8 mouse cellular contexts compared by ENCODE assay signal in the genomic region with DNA sequence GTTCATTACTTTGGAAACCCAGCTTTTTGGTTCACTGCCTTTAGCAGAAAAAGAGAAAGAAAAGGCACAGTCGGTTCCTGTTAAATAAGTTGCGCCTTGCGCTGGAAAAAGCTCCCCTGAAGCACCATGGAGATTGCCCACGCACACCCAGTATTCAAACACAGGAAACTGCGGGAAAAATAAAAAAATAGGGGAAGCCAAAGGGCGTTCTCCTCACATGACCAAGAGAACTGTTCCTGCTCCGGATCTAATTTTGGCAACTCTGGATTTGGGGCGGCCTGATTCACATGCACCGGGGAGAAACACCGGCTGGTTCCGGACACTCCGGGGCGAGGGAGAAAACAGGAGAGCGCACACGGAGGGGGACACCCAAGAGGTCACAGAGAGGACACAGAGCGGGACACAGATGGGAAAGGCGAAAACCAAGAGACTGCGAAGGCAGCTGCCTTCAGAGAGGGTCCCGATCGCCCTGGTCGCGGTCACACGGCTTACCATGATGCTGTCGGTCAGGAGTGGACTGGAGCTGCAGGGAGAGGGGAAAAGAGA. TPM values are rescaled to one million over a fixed set of nuclear protein-coding genes. Genes with fewer than 3 reads are reported as not detected.
DNase-seq lines count a peak whose midpoint lies in the region; ATAC-seq and TF ChIP-seq lines count a peak whose summit lies in the region.

No protein-coding gene starts in this region.

- H3K4me2 ChIP-seq in embryonic facial prominence, embryonic 11.5 days (ENCODE audit: low read depth, low read length), result peak overlapping the region; percentile 81
- H3K4me2 ChIP-seq in liver, embryonic 12.5 days, result peak overlapping the region; percentile 93

- H3K9me3 ChIP-seq in embryonic facial prominence, embryonic 11.5 days (replicated peaks; ENCODE audit: control insufficient read depth, low read length), result no peaks in the 10 kb centered on the region
- no peaks in the 10 kb centered on the region for H3K9me3 ChIP-seq in liver, embryonic 12.5 days (replicated peaks)

- no peak for TF ChIP-seq CTCF in thymus, adult 2 months (IDR thresholded peaks at IDR 0.05; ENCODE audit: borderline replicate concordance, control insufficient read depth, extremely low read depth, insufficient read depth, low read length, poor library complexity)
- no peak for TF ChIP-seq CTCF in kidney, adult 2 months (conservative IDR thresholded peaks at IDR 0.05; ENCODE audit: insufficient read depth, insufficient read length, low read depth, low read length)

- under 1% methylated on average over 24 of the region's 24 CpGs for WGBS in thymus, adult 2 months
- 2% methylated on average over 24 of the region's 24 CpGs for WGBS in embryonic facial prominence, embryonic 11.5 days
- 1% methylated on average over 24 of the region's 24 CpGs for WGBS in kidney, adult 2 months
- 2% methylated on average over 24 of the region's 24 CpGs for WGBS in liver, embryonic 12.5 days (ENCODE audit: insufficient replicate concordance)

- peak overlapping the region; percentile 65 for H3K9ac ChIP-seq in embryonic facial prominence, embryonic 11.5 days (replicated peaks; ENCODE audit: low read length)
- peak overlapping the region; percentile 71 for H3K9ac ChIP-seq in liver, embryonic 12.5 days

- H3K36me3 ChIP-seq in thymus, adult 2 months (ENCODE audit: control insufficient read depth, insufficient read depth, low read length), result no peaks in the 10 kb centered on the region
- H3K36me3 ChIP-seq in embryonic facial prominence, embryonic 11.5 days (replicated peaks; ENCODE audit: control insufficient read depth, insufficient read depth, low read depth, low read length), result no peaks in the 10 kb centered on the region
- no peaks in the 10 kb centered on the region for H3K36me3 ChIP-seq in kidney, adult 2 months (ENCODE audit: control insufficient read depth, insufficient read depth, low read length)
- H3K36me3 ChIP-seq in liver, embryonic 12.5 days, result no peaks in the 10 kb centered on the region

- DNase-seq in thymus, adult 2 months, result no peak
- no peak for DNase-seq in thymus, postnatal 36 days
- peak; percentile 23 for DNase-seq in embryonic facial prominence, embryonic 11.5 days (ENCODE audit: low spot score)
- peak; percentile 82 to 83 for DNase-seq in heart, adult 9 months (ENCODE audit: low spot score in 2 of 2)
- DNase-seq in kidney, adult 2 months, result peak; percentile 75
- DNase-seq in monocyte, adult 2 months (ENCODE audit: low read depth in 1 of 2, low spot score in 2 of 2), result peak; percentile 41 to 43
- no peak for DNase-seq in ovary, postnatal 36 days (ENCODE audit: low spot score)

- peak; percentile 57; the same call in 1 of the 2 replicates for ATAC-seq in embryonic facial prominence, embryonic 11.5 days (replicated peaks; ENCODE audit: insufficient number of reproducible peaks, low FRiP score, low TSS enrichment, low read depth)
- ATAC-seq in liver, embryonic 12.5 days, result no peak

- no peaks in the 10 kb centered on the region for H3K27me3 ChIP-seq in thymus, adult 2 months (ENCODE audit: control insufficient read depth, insufficient read depth, low read length)
- no peaks in the 10 kb centered on the region for H3K27me3 ChIP-seq in embryonic facial prominence, embryonic 11.5 days (ENCODE audit: control insufficient read depth, insufficient read depth, low read length)
- H3K27me3 ChIP-seq in kidney, adult 2 months (replicated peaks; ENCODE audit: control insufficient read depth, insufficient read depth, low read length), result no peaks in the 10 kb centered on the region
- H3K27me3 ChIP-seq in liver, embryonic 12.5 days (replicated peaks), result no peaks in the 10 kb centered on the region

- H3K4me1 ChIP-seq in thymus, adult 2 months (replicated peaks; ENCODE audit: control insufficient read depth, insufficient read depth, low read length), result peaks cover 13% of the 10 kb centered on the region
- peaks cover 2% of the 10 kb centered on the region; the same call in 1 of the 2 replicates for H3K4me1 ChIP-seq in embryonic facial prominence, embryonic 11.5 days (ENCODE audit: control insufficient read depth, insufficient read depth, low read length)
- peaks cover under 1% of the 10 kb centered on the region for H3K4me1 ChIP-seq in kidney, adult 2 months (ENCODE audit: control insufficient read depth, insufficient read depth, low read length)
- H3K4me1 ChIP-seq in liver, embryonic 12.5 days, result peaks cover 30% of the 10 kb centered on the region

- peak overlapping the region; percentile 74 for H3K4me3 ChIP-seq in thymus, adult 2 months (ENCODE audit: control insufficient read depth, insufficient read depth, low read length)
- H3K4me3 ChIP-seq in embryonic facial prominence, embryonic 11.5 days (ENCODE audit: low read depth, low read length), result peak overlapping the region; percentile 67
- peak overlapping the region; percentile 80 for H3K4me3 ChIP-seq in kidney, adult 2 months (ENCODE audit: insufficient read depth, low read depth, low read length)
- H3K4me3 ChIP-seq in liver, embryonic 12.5 days, result peak overlapping the region; percentile 65

- no peak for TF ChIP-seq POLR2A in thymus, adult 2 months (IDR thresholded peaks at IDR 0.05; ENCODE audit: control insufficient read depth, extremely low read depth, insufficient read depth, low read length, poor library complexity)
- no peak for TF ChIP-seq POLR2A in kidney, adult 2 months (IDR thresholded peaks at IDR 0.05; ENCODE audit: low read depth, low read length)

- peak overlapping the region; percentile 45 for H3K27ac ChIP-seq in thymus, adult 2 months (ENCODE audit: control insufficient read depth, insufficient read depth, low read length)
- no peak overlapping the region; the same call in 1 of the 2 replicates for H3K27ac ChIP-seq in embryonic facial prominence, embryonic 11.5 days (replicated peaks; ENCODE audit: low read depth, low read length)
- peak overlapping the region; percentile 81 for H3K27ac ChIP-seq in kidney, adult 2 months (ENCODE audit: insufficient read depth, low read depth, low read length)
- H3K27ac ChIP-seq in liver, embryonic 12.5 days, result peak overlapping the region; percentile 78

RNA-seq across cellular contexts. Expression of gene Anxa5, which starts 0.7 kb away (rescaled TPM):
- polyA plus RNA-seq in thymus, adult 2 months (2012; rRNA removed), result 374 and 442 TPM in 2 replicates
- polyA plus RNA-seq in embryonic facial prominence, embryonic 11.5 days (2014; fragmentation: Nextera tagmentation; extraction: Ambion mirVana), result 129 and 140 TPM in 2 replicates
- 300 and 316 TPM in 2 replicates for polyA plus RNA-seq in kidney, adult 2 months (2012; rRNA removed)
- 68.6 and 70.7 TPM in 2 replicates for polyA plus RNA-seq in liver, embryonic 12.5 days (2016; fragmentation: Nextera tagmentation; extraction: Ambion mirVana)

RNA-seq across cellular contexts. Expression of gene 1810062G17Rik, which starts 0.7 kb away (rescaled TPM):
- polyA plus RNA-seq in thymus, adult 2 months (2012; rRNA removed), result 1.2 and 1.5 TPM in 2 replicates
- 0.39 and 0.64 TPM in 2 replicates for polyA plus RNA-seq in embryonic facial prominence, embryonic 11.5 days (2014; fragmentation: Nextera tagmentation; extraction: Ambion mirVana)
- polyA plus RNA-seq in kidney, adult 2 months (2012; rRNA removed), result 0.58 and 0.80 TPM in 2 replicates
- polyA plus RNA-seq in liver, embryonic 12.5 days (2016; fragmentation: Nextera tagmentation; extraction: Ambion mirVana), result 0.83 and 1.4 TPM in 2 replicates

RNA-seq across cellular contexts. Expression of gene Gm11549, which starts 46.6 kb away (rescaled TPM):
- 0.22 and 0.30 TPM in 2 replicates for polyA plus RNA-seq in thymus, adult 2 months (2012; rRNA removed)
- 0.10 and 0.26 TPM in 2 replicates for polyA plus RNA-seq in embryonic facial prominence, embryonic 11.5 days (2014; fragmentation: Nextera tagmentation; extraction: Ambion mirVana)
- polyA plus RNA-seq in kidney, adult 2 months (2012; rRNA removed), result not detected in 2 replicates
- not detected in 2 replicates for polyA plus RNA-seq in liver, embryonic 12.5 days (2016; fragmentation: Nextera tagmentation; extraction: Ambion mirVana)

Comparison
In these comparisons a context has a peak if more than half of its experiments do, and no peak if none do; other contexts are left out.
1. DNase-seq: peak in embryonic facial prominence, embryonic 11.5 days (single experiment), heart, adult 9 months (2 of 2), kidney, adult 2 months (single experiment) and monocyte, adult 2 months (2 of 2); none in thymus, adult 2 months (single experiment), thymus, postnatal 36 days (0 of 2) and ovary, postnatal 36 days (single experiment).
2. Peak in every context shown above with its lines, with median percentiles within 50 percentile points of each other: H3K4me3 ChIP-seq.